Mouse (Mus musculus): Measurements from ENCODE around the gene Enpp6. TPM values are rescaled to one million over a fixed set of nuclear protein-coding genes. Genes with fewer than 3 reads are reported as not detected.
A peak's percentile ranks its signal among the peaks of the same experiment; 100 is the strongest.

Enpp6 gene
- total RNA-seq, 2 experiments from 2014 or later, result 1.1 to 1.2 TPM

DNA sequence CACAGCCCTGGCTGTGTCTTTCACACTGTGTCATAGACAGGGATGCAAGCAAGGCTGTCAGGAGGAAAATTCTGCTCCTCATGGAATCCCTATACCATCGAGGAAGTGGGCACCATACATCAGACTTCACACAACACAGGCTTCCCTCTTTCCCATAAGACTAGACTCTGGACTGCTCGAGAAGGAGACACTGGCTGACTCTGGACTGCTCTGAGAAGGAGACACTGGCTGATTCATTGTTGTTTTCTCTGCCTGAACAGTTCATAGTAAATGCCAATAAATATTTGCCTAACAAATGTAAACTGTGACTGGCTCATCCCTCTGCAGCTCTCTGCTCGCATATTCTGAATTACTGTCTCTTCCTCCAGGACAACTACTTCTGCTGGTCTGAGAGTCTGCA lies 66.0 kb downstream of the Enpp6 start:
- Histone ChIP-seq H3K4me3 (no peak overlapping the region), H3K27ac (no peak overlapping the region)
- TF ChIP-seq CTCF (IDR thresholded peaks at IDR 0.05), result no peak
- DNase-seq, result no peak
- intact Hi-C loops (cut with DNase I), result no loop called here

DNA sequence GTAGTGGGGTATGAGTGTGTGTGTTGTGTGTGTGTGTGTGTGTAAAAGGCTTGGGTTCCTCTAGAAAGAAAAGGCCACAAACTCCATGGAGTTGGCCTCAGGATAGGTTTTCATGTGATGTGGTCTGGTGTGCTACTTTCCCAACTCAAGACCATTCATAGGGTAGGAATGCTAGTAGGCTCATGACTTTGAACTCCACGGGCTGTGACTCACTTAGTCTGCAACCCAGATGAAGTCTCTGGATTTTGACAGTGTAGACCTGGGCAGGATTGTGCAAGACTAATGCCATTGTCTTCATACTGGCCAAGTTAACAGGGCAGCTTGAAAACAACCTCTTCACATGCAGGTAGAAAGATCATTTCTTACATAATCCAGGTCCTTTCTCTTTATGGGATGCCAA lies 69.4 kb downstream of the Enpp6 start:
- Histone ChIP-seq H3K4me3 (no peak overlapping the region), H3K27ac (no peak overlapping the region)
- intact Hi-C loops (cut with DNase I), result no loop called here
- DNase-seq, result no peak
- TF ChIP-seq CTCF (IDR thresholded peaks at IDR 0.05), result no peak

DNA sequence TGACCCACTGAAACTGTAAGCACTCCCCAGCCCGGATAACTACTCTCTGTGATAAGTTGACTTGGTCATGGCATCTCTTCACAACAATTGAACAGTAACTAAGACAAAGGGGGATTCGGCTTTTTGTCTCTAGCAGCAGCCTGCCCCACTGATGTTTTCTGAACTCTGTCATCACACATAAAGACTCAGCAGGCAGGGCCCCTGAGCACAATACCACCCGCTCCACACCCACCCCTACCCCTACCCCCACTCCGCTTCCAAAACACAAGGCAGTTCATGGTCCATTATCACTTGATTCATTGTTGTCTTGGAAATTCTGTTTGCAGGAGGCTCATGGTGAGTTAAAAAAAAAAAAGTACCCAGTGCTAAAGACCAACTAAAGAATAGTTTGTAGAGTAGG lies 71.8 kb downstream of the Enpp6 start:
- H3K4me3 ChIP-seq, result no peak overlapping the region
- TF ChIP-seq CTCF (IDR thresholded peaks at IDR 0.05), result no peak
- intact Hi-C loops (cut with DNase I), result no loop called here
- no peak overlapping the region for H3K27ac ChIP-seq
- no peak for DNase-seq

DNA sequence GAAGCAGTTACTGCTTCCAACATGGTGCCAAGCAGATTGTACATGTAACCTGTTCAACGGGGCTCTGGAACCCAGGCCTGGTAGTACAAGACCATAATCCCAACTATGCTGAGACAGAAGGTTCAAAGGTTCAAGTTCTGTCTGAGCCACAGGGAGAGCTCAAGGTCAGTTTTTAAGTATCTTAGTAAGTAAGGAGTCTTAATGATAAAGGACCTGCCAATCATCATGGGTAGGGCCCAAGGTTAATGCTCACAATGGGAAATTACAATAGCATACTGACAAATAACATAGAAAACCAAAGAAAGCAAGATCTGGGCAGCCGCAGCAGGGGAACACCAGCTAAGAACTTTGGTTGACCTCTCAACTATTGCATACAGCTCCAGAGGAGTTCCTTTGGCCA lies 72.3 kb downstream of the Enpp6 start:
- intact Hi-C loops (cut with DNase I), result no loop called here
- TF ChIP-seq CTCF (IDR thresholded peaks at IDR 0.05), result no peak
- Histone ChIP-seq H3K4me3 (no peak overlapping the region), H3K27ac (no peak overlapping the region)
- no peak for DNase-seq

GRCm38 (mm10) chr8:47061105-47061720 lies 74.5 kb downstream of the Enpp6 start:
- intact Hi-C loops (cut with DNase I), result no loop called here
- DNase-seq, result no peak
- no peak overlapping the region for H3K4me3 ChIP-seq
- no peak for TF ChIP-seq CTCF (IDR thresholded peaks at IDR 0.05)
- H3K27ac ChIP-seq, result no peak overlapping the region

DNA sequence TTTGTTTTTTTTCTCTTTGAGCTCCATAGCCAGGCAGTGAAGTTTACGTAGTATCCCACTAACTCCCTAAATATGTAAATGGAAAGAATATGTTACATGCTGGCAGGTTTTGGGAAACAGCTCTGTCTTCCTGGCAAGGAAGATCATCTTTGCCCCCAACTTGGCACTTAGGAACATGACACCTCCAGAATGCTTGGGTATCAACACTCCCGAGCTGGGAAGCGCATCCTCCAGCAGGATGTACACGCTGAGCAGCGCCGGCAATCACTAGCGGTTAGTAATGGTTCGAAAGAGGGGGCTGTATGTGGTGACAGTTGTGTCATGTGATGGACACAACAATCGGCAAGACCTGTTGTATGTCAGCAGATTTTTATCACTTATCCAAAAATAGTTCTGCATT lies 80.4 kb downstream of the Enpp6 start:
- intact Hi-C loops (cut with DNase I), result no loop called here
- no peak for DNase-seq
- Histone ChIP-seq H3K4me3 (no peak overlapping the region), H3K27ac (no peak overlapping the region)
- no peak for TF ChIP-seq CTCF (IDR thresholded peaks at IDR 0.05)

DNA sequence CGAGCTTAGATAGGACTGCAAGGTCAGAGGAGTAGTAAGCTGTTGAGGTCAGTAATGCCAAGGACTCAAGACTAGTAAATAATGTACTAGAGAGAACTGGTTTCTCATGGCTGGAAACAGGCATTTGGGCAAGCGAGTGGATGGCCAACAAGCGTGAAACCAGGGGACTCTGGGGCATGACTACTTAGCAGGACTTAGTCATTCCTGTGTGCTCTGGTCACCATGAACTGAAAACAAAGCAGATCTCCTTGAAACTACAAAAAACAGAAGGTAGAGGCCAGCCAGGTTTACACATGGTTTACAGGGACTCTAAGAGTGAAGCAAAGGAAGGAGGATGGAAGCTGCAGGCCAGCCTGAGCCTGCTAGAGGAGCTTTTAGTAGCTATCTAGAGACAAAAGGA lies 82.9 kb downstream of the Enpp6 start:
- intact Hi-C loops (cut with DNase I), result no loop called here
- DNase-seq, result no peak
- TF ChIP-seq CTCF (IDR thresholded peaks at IDR 0.05), result no peak
- Histone ChIP-seq H3K27ac (no peak overlapping the region), H3K4me3 (no peak overlapping the region)

DNA sequence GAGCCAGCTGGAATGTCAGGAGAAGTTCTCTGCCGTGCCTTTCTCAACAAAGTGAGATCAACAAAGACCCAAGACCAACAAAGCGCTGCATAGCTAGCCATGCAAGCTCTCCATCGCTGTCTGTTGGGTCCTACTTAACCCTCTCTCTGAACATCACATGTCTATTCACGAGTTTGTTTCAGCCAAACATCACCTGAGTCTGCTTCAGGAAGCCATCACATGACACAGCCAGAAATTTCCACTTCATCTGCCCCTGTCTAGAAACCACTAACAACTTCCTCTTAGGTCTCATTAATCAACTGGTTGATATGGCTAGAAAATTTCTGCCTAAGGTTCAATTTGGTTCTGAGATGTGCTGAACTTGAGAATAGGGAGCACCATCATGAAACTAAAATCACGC lies 85.3 kb downstream of the Enpp6 start:
- intact Hi-C loops (cut with DNase I), result no loop called here

GRCm38 (mm10) chr8:47075941-47076555 lies 89.4 kb downstream of the Enpp6 start:
- no peak for DNase-seq
- Histone ChIP-seq H3K27ac (no peak overlapping the region), H3K4me3 (no peak overlapping the region)
- no peak for TF ChIP-seq CTCF (IDR thresholded peaks at IDR 0.05)
- intact Hi-C loops (cut with DNase I), result no loop called here

More for the DNA sequence above, 85.3 kb downstream of the Enpp6 start:
- Histone ChIP-seq H3K27ac (no peak overlapping the region), H3K4me3 (no peak overlapping the region)
- TF ChIP-seq CTCF (IDR thresholded peaks at IDR 0.05), result no peak
- no peak for DNase-seq

- Histone ChIP-seq H3K27ac (no peak overlapping the region), H3K4me3 (no peak overlapping the region)
- intact Hi-C loops (cut with DNase I), result no loop called here
- DNase-seq, result no peak
- no peak for TF ChIP-seq CTCF (IDR thresholded peaks at IDR 0.05)
Measured at GRCm38 (mm10) chr8:47080037-47080436, 93.3 kb downstream of the Enpp6 start.

GRCm38 (mm10) chr8:47082201-47083027 lies 95.7 kb downstream of the Enpp6 start:
- Histone ChIP-seq H3K27ac (0 out of 2 replicates have a peak overlapping the region, but pooled peaks have one; percentile 24), H3K4me3 (peak overlapping the region; percentile 65)
- TF ChIP-seq CTCF (IDR thresholded peaks at IDR 0.05), result no peak
- intact Hi-C loops (cut with DNase I), result no loop called here
- peak; percentile 21 for DNase-seq

DNA sequence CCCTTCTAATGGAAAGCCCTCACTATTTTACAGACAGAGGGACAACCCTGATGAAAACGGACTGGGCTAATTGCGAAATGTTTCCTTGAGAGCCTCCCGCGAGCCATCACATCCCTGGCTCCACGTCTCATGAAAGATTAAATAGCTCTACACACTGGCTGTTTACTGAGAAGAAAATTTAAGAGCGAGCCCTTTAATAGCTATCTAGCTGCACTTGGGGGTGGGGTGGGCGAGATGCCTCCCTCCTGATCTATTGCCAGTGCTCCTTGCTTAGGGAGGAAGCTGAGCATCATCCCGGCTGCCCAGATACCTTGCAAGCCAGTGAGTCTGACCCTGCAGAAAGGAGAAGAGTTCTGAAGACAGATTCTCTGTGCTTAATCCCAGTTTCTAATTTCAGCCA lies 103.3 kb downstream of the Enpp6 start:
- H3K27ac ChIP-seq, result no peak overlapping the region
- no peak overlapping the region for H3K4me3 ChIP-seq
- DNase-seq, result no peak
- TF ChIP-seq CTCF (IDR thresholded peaks at IDR 0.05), result no peak
- intact Hi-C loops (cut with DNase I), result no loop called here

DNA sequence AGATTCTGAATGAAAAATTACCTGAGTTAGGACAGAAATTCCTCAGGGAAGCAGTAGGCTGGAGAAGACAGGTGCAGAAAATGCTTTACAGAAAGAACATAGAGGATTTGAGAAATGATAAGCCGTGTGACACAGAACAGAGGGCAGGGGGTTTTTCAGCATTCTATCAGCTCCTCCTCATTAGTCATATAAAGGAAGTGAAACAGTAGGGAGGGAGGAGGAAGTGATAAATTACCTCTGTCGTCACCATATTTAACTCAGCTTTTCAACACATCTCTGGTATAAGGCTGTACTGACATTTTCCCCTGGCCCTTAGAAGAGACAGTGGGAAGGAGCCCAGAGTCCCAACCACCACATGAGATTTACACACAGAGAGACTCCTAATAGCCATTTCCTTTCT lies 118.9 kb downstream of the Enpp6 start:
- TF ChIP-seq CTCF (IDR thresholded peaks at IDR 0.05), result no peak
- H3K27ac ChIP-seq, result no peak overlapping the region
- intact Hi-C loops (cut with DNase I), result no loop called here

More for the DNA sequence above, 118.9 kb downstream of the Enpp6 start:
- DNase-seq, result no peak
- no peak overlapping the region for H3K4me3 ChIP-seq
